21 mouse cellular contexts compared by ENCODE assay signal in the genomic region with DNA sequence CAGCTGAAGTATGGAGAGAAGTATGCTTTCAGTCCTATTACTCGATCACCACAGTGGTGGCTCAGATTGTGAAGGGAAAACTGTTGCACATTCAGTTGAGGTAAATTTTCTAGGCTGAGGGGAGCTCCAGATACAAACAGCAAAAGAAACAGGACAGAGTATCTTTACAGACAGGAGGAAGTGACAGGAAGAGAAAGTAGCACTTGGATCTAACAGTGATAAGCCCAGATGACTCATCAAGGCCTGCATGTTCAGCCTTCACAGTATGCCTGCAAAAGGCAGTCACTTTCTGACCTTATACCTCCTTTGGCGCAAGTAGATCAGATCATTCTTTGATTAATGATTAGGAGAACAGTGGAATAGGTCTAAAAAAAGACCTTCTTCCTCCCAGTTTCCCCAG.
"Had no signal": no experiment of that assay in that cellular context is flagged by ENCODE, and none has a peak within 500 bp of the region (broad histone marks: within the 10 kb centered on the region; RNA-seq: fewer than 3 reads in every experiment).

No protein-coding gene starts in this region.

- H3K9ac ChIP-seq: kidney, embryonic 15.5 days; liver, embryonic 12.5 days; liver, embryonic 15.5 days; lung, embryonic 15.5 days; midbrain, embryonic 12.5 days; midbrain, embryonic 15.5 days; neural tube, embryonic 12.5 days; neural tube, embryonic 15.5 days; stomach, embryonic 15.5 days had no signal

- DNase-seq: kidney, adult 8-10 months; kidney, postnatal 14 days; kidney, postnatal 4 days; layer of hippocampus, postnatal 36 days; lung, adult 18-20 months; lung, postnatal 10 days; lung, postnatal 36 days; right cerebral cortex, adult 18-20 months; right cerebral cortex, postnatal 14 days; right cerebral cortex, postnatal 4 days; thymus, postnatal 25 days had no signal

- H3K9me3 ChIP-seq: kidney, embryonic 15.5 days; liver, embryonic 12.5 days; liver, embryonic 15.5 days; lung, embryonic 15.5 days; midbrain, embryonic 12.5 days; midbrain, embryonic 15.5 days; neural tube, embryonic 12.5 days; neural tube, embryonic 15.5 days; stomach, embryonic 15.5 days had no signal

- H3K27me3 ChIP-seq: kidney, embryonic 15.5 days; liver, embryonic 12.5 days; liver, embryonic 15.5 days; lung, embryonic 15.5 days; midbrain, embryonic 12.5 days; midbrain, embryonic 15.5 days; neural tube, embryonic 12.5 days; neural tube, embryonic 15.5 days; stomach, embryonic 15.5 days had no signal

- ATAC-seq: liver, embryonic 12.5 days; midbrain, embryonic 15.5 days had no signal

- H3K36me3 ChIP-seq: kidney, embryonic 15.5 days; liver, embryonic 12.5 days; liver, embryonic 15.5 days; lung, embryonic 15.5 days; midbrain, embryonic 12.5 days; midbrain, embryonic 15.5 days; neural tube, embryonic 12.5 days; neural tube, embryonic 15.5 days; stomach, embryonic 15.5 days had no signal

- H3K4me2 ChIP-seq: kidney, embryonic 15.5 days; liver, embryonic 12.5 days; liver, embryonic 15.5 days; lung, embryonic 15.5 days; midbrain, embryonic 12.5 days; midbrain, embryonic 15.5 days; neural tube, embryonic 12.5 days; neural tube, embryonic 15.5 days; stomach, embryonic 15.5 days had no signal

- H3K4me1 ChIP-seq: kidney, embryonic 15.5 days; liver, embryonic 12.5 days; liver, embryonic 15.5 days; lung, embryonic 15.5 days; midbrain, embryonic 12.5 days; midbrain, embryonic 15.5 days; neural tube, embryonic 12.5 days; neural tube, embryonic 15.5 days; stomach, embryonic 15.5 days had no signal

- H3K4me3 ChIP-seq: kidney, embryonic 15.5 days; left cerebral cortex, adult 2 months; liver, embryonic 12.5 days; liver, embryonic 15.5 days; lung, embryonic 15.5 days; midbrain, embryonic 12.5 days; midbrain, embryonic 15.5 days; neural tube, embryonic 12.5 days; neural tube, embryonic 15.5 days; stomach, embryonic 15.5 days had no signal

- H3K27ac ChIP-seq: kidney, embryonic 15.5 days; left cerebral cortex, adult 2 months; liver, embryonic 12.5 days; liver, embryonic 15.5 days; lung, embryonic 15.5 days; midbrain, embryonic 12.5 days; midbrain, embryonic 15.5 days; neural tube, embryonic 12.5 days; neural tube, embryonic 15.5 days; stomach, embryonic 15.5 days had no signal
